Mouse (Mus musculus) stomach, adult 2 months (tissue): Measurements from ENCODE around the gene Fam90a1b. TPM values are rescaled to one million over a fixed set of nuclear protein-coding genes. Genes with fewer than 3 reads are reported as not detected.

Experiments used
- polyA plus RNA-seq: library from polyadenylated mRNA; depleted of rRNA; stranded (reverse); fragments of >200 nt; gene quantifications from 2 replicates; pipeline ENCODE4 v1.2.3, GENCODE M21; 2012; rRNA removed

Gene Fam90a1b
- not detected in 2 replicates for polyA plus RNA-seq

GRCm38 (mm10) chrX:94366670-94367241, at the start of gene Fam90a1b, which contains the start of gene Apoo:
Fam90a1b (minus strand) TSS chrX:94366777.
Apoo (plus strand) TSS chrX:94367117.

Other genes with a start within 250 kb of the Fam90a1b start
- gene Zfx, start 243.1 kb downstream of the Fam90a1b start, polyA plus RNA-seq = 0.34 and 0.62 TPM in 2 replicates
- gene Eif2s3x, start 153.9 kb downstream of the Fam90a1b start, polyA plus RNA-seq = 6.2 and 9.1 TPM in 2 replicates
- 3.4 and 6.7 TPM in 2 replicates for gene Klhl15, start 132.2 kb downstream of the Fam90a1b start, polyA plus RNA-seq
- gene Apoo, start 340 bp upstream of the Fam90a1b start, polyA plus RNA-seq = 1.8 and 3.1 TPM in 2 replicates
- 53.3 and 55.4 TPM in 2 replicates for gene Maged1, start 175.4 kb upstream of the Fam90a1b start, polyA plus RNA-seq